Mouse (Mus musculus) heart, adult 2 months (tissue): ENCODE measurements at regions not wholly inside any gene's neighbourhood (a gene's known extent, or its start where the extent isn't known, plus 50 kb on each side); places are given as distances from the start of the nearest gene placed in this dataset.

Source experiments
- CTCF ChIP-seq: fragments of 200-600 bp; IDR thresholded peaks from 2 replicates; pipeline ENCODE4 v1.8.1; 2022; ENCODE audit warnings: antibody characterized with exemption, mild to moderate bottlenecking, moderate library complexity
- POLR2A ChIP-seq: fragments of 200-500 bp; IDR thresholded peaks from 2 replicates; pipeline ENCODE4 v1.6.1; 2011; ENCODE audit warnings: mild to moderate bottlenecking, low read depth, low read length, control low read depth; ENCODE audit not compliant: insufficient read depth

- no peak for TF ChIP-seq CTCF
- no peak for TF ChIP-seq POLR2A
These were observed 390.5 kb upstream of the Clnk start for GRCm38 (mm10) chr5:39267106-39267505.
